Mouse (Mus musculus): ENCODE data around the gene Timm13. TPM values are rescaled to one million over a fixed set of nuclear protein-coding genes. Genes with fewer than 3 reads are reported as not detected.

Timm13 gene
- polyA plus RNA-seq, 1 experiment from 2014 or later: 330 TPM

Other genes with a start within 250 kb of the Timm13 start
- 85.9 and 90.4 TPM in 2 replicates for gene Btbd2, start 243.9 kb downstream of the Timm13 start, polyA plus RNA-seq (2015; fragmentation: Nextera tagmentation; extraction: Ambion mirVana)
- 61.5 and 66.6 TPM in 2 replicates for gene Mknk2, start 222.9 kb downstream of the Timm13 start, polyA plus RNA-seq (2015; fragmentation: Nextera tagmentation; extraction: Ambion mirVana)
- 63.4 and 64.3 TPM in 2 replicates for gene Mob3a, start 199.0 kb downstream of the Timm13 start, polyA plus RNA-seq (2015; fragmentation: Nextera tagmentation; extraction: Ambion mirVana)
- 42.9 and 50.9 TPM in 2 replicates for gene Izumo4, start 198.8 kb downstream of the Timm13 start, polyA plus RNA-seq (2015; fragmentation: Nextera tagmentation; extraction: Ambion mirVana)
- 117 and 122 TPM in 2 replicates for gene Ap3d1, start 158.7 kb downstream of the Timm13 start, polyA plus RNA-seq (2015; fragmentation: Nextera tagmentation; extraction: Ambion mirVana)
- gene Dot1l, start 145.8 kb downstream of the Timm13 start, polyA plus RNA-seq (2015; fragmentation: Nextera tagmentation; extraction: Ambion mirVana): 21.0 and 25.9 TPM in 2 replicates
- gene Sf3a2, start 102.8 kb downstream of the Timm13 start, polyA plus RNA-seq (2015; fragmentation: Nextera tagmentation; extraction: Ambion mirVana): 60.3 and 62.6 TPM in 2 replicates
- 130 and 147 TPM in 2 replicates for gene Plekhj1, start 102.3 kb downstream of the Timm13 start, polyA plus RNA-seq (2015; fragmentation: Nextera tagmentation; extraction: Ambion mirVana)
- 0.10 TPM in 2 replicates for gene Amh, start 95.7 kb downstream of the Timm13 start, polyA plus RNA-seq (2015; fragmentation: Nextera tagmentation; extraction: Ambion mirVana)
- 0.59 and 1.0 TPM in 2 replicates for gene Jsrp1, start 87.5 kb downstream of the Timm13 start, polyA plus RNA-seq (2015; fragmentation: Nextera tagmentation; extraction: Ambion mirVana)
- 1,243 and 1,388 TPM in 2 replicates for gene Oaz1, start 74.3 kb downstream of the Timm13 start, polyA plus RNA-seq (2015; fragmentation: Nextera tagmentation; extraction: Ambion mirVana)
- gene Lingo3, start 56.9 kb downstream of the Timm13 start, polyA plus RNA-seq (2015; fragmentation: Nextera tagmentation; extraction: Ambion mirVana): 10.4 and 11.7 TPM in 2 replicates
- 214 and 222 TPM in 2 replicates for gene Lsm7, start 45.8 kb downstream of the Timm13 start, polyA plus RNA-seq (2015; fragmentation: Nextera tagmentation; extraction: Ambion mirVana)
- gene Sppl2b, start 45.7 kb downstream of the Timm13 start, polyA plus RNA-seq (2015; fragmentation: Nextera tagmentation; extraction: Ambion mirVana): 85.5 and 89.5 TPM in 2 replicates
- gene Tmprss9, start 29.1 kb downstream of the Timm13 start, polyA plus RNA-seq (2015; fragmentation: Nextera tagmentation; extraction: Ambion mirVana): 0.23 and 0.41 TPM in 2 replicates
- 46.9 and 48.9 TPM in 2 replicates for gene Lmnb2, start 17.3 kb upstream of the Timm13 start, polyA plus RNA-seq (2015; fragmentation: Nextera tagmentation; extraction: Ambion mirVana)
- gene Gadd45b, start 29.1 kb upstream of the Timm13 start, polyA plus RNA-seq (2015; fragmentation: Nextera tagmentation; extraction: Ambion mirVana): 5.5 and 8.2 TPM in 2 replicates
- gene Gng7, start 114.0 kb upstream of the Timm13 start, polyA plus RNA-seq (2015; fragmentation: Nextera tagmentation; extraction: Ambion mirVana): 19.0 and 21.2 TPM in 2 replicates
- 77.5 and 79.2 TPM in 2 replicates for gene Diras1, start 124.7 kb upstream of the Timm13 start, polyA plus RNA-seq (2015; fragmentation: Nextera tagmentation; extraction: Ambion mirVana)
- 57.2 and 58.0 TPM in 2 replicates for gene Slc39a3, start 136.5 kb upstream of the Timm13 start, polyA plus RNA-seq (2015; fragmentation: Nextera tagmentation; extraction: Ambion mirVana)
- gene Sgta, start 159.2 kb upstream of the Timm13 start, polyA plus RNA-seq (2015; fragmentation: Nextera tagmentation; extraction: Ambion mirVana): 353 and 376 TPM in 2 replicates
- 48.8 and 52.2 TPM in 2 replicates for gene Thop1, start 169.1 kb upstream of the Timm13 start, polyA plus RNA-seq (2015; fragmentation: Nextera tagmentation; extraction: Ambion mirVana)
- 0.36 and 0.48 TPM in 2 replicates for gene Creb3l3, start 197.9 kb upstream of the Timm13 start, polyA plus RNA-seq (2015; fragmentation: Nextera tagmentation; extraction: Ambion mirVana)
- 258 and 270 TPM in 2 replicates for gene Map2k2, start 204.9 kb upstream of the Timm13 start, polyA plus RNA-seq (2015; fragmentation: Nextera tagmentation; extraction: Ambion mirVana)
- gene Zbtb7a, start 234.3 kb upstream of the Timm13 start, polyA plus RNA-seq (2015; fragmentation: Nextera tagmentation; extraction: Ambion mirVana): 16.2 and 16.7 TPM in 2 replicates

Measured in midbrain, embryonic 15.5 days (tissue).